Mouse (Mus musculus): ENCODE data around the gene Nfib.

DNA sequence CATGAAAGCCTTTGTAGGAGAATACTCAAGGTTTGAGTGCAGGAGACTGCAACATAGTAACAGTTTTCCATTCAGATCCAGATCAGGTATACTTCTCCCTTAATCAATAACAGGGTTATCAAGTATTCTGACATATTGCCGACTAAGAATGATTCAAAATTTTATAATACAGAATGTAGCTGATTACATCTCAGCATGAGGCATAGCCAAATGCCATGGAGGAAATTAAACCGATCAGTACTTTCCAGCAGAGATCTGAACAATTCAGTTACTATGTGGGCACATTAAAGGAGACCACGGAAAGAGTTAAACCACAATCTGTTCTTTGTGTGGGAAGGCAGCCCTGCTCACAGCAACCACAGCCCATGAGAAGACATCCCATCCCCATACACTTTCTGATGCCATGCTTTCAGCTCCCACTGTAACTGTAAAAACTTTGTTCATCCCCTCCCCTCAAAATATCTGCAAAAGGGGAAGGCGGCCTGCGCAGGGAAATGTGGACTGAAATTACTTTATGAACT, 204.9 kb downstream of the Nfib start:
- no peak for TF ChIP-seq POLR2A (IDR thresholded peaks at IDR 0.05; ENCODE audit: control insufficient read depth in 1 of 2, insufficient read depth in 1 of 2, low read depth in 1 of 2, low read length in 2 of 2, poor library complexity in 1 of 2)
- TF ChIP-seq UBTF (IDR thresholded peaks at IDR 0.05; ENCODE audit: borderline replicate concordance, insufficient read depth, low read depth, low read length), result no peak
- no peak for TF ChIP-seq EP300 (IDR thresholded peaks at IDR 0.05; ENCODE audit: low read depth in 1 of 2, low read length in 2 of 2)
- TF ChIP-seq MXI1 (IDR thresholded peaks at IDR 0.05; ENCODE audit: low read depth, low read length), result no peak
- no peak for TF ChIP-seq CTCF (IDR thresholded peaks at IDR 0.05 in 2 of 3, conservative IDR thresholded peaks at IDR 0.05 in 1 of 3; ENCODE audit: control insufficient read depth in 1 of 3, insufficient read depth in 1 of 3, low read depth in 2 of 3, low read length in 3 of 3, poor library complexity in 1 of 3, severe bottlenecking in 1 of 3)
- TF ChIP-seq USF1 (IDR thresholded peaks at IDR 0.05; ENCODE audit: low read depth, low read length), result no peak
